Mouse (Mus musculus) heart, adult 2 months (tissue): ENCODE data around the gene Mdga1. TPM values are rescaled to one million over a fixed set of nuclear protein-coding genes. Genes with fewer than 3 reads are reported as not detected.

Experiments used
- DNase-seq, 2 experiments: peaks; one replicate each; pipeline ENCODE4 v3.0.0; 2021
- H3K27ac ChIP-seq: fragments of 200-600 bp; 2 replicates; pipeline ENCODE4 v1.8.1; 2022
- H3K27me3 ChIP-seq: fragments of 200-500 bp; 2 replicates; pipeline ENCODE4 v1.6.1; 2012; ENCODE audit warnings: mild to moderate bottlenecking, low read length, inconsistent platforms, mixed read lengths; ENCODE audit not compliant: control insufficient read depth, insufficient read depth
- H3K36me3 ChIP-seq: fragments of 200-500 bp; 2 replicates; pipeline ENCODE4 v1.6.1; 2012; ENCODE audit warnings: low read length, inconsistent platforms; ENCODE audit not compliant: control insufficient read depth, insufficient read depth
- H3K4me1 ChIP-seq: fragments of 200-500 bp; 2 replicates; pipeline ENCODE4 v1.6.1; 2011; ENCODE audit warnings: low read length; ENCODE audit not compliant: control insufficient read depth, insufficient read depth
- H3K4me3 ChIP-seq: fragments of 200-600 bp; 2 replicates; pipeline ENCODE4 v1.8.1; 2022
- H3K79me2 ChIP-seq: fragments of 200-500 bp; replicated peaks from 2 replicates; pipeline ENCODE4 v1.6.1; 2012; ENCODE audit warnings: mild to moderate bottlenecking, inconsistent platforms, low read length, moderate library complexity, mixed read lengths; ENCODE audit not compliant: control insufficient read depth, insufficient read depth
- H3K9ac ChIP-seq: fragments of 200-500 bp; 2 replicates; pipeline ENCODE4 v1.6.1; 2012; ENCODE audit warnings: low read depth, mild to moderate bottlenecking, control low read depth, inconsistent platforms, low read length, mixed read lengths
- CTCF ChIP-seq: fragments of 200-600 bp; IDR thresholded peaks from 2 replicates; pipeline ENCODE4 v1.8.1; 2022; ENCODE audit warnings: antibody characterized with exemption, mild to moderate bottlenecking, moderate library complexity
- EP300 ChIP-seq: fragments of 200-500 bp; IDR thresholded peaks from 2 replicates; pipeline ENCODE4 v1.6.1; 2011; ENCODE audit warnings: low read depth, low read length, control low read depth; ENCODE audit not compliant: insufficient read depth
- POLR2A ChIP-seq: fragments of 200-500 bp; IDR thresholded peaks from 2 replicates; pipeline ENCODE4 v1.6.1; 2011; ENCODE audit warnings: mild to moderate bottlenecking, low read depth, low read length, control low read depth; ENCODE audit not compliant: insufficient read depth
- WGBS: fragments of 180-500 bp; shearing (Covaris S2); methylation state at CpG from one replicate; pipeline ENCODE4 v1.1.7; 2018; 5-methylcytosine and 5-hydroxymethylcytosine counted together
- intact Hi-C: fragments of 180-260 bp; cut with DNase I; formaldehyde crosslinking; loops from one replicate; pipeline ENCODE4 v1.15.1; 2025
- polyA plus RNA-seq: library from polyadenylated mRNA; depleted of rRNA; stranded (reverse); fragments of >200 nt; gene quantifications from 2 replicates; pipeline ENCODE4 v1.2.3, GENCODE M21; 2012
- total RNA-seq, 2 experiments: library from RNA; stranded (reverse); gene quantifications; 2 replicates each; pipeline ENCODE4 v1.2.3; 2021

Gene Mdga1
- total and polyA plus RNA-seq, 3 experiments, result 13.4 to 26.3 (median 15.4) TPM

GRCm38 (mm10) chr17:29814758-29815157 is 155.1 kb downstream of the Mdga1 start:
- Histone ChIP-seq H3K4me1 (no peaks in the 10 kb centered on the region), H3K36me3 (no peaks in the 10 kb centered on the region), H3K9ac (no peak overlapping the region), H3K4me3 (no peak overlapping the region), H3K27me3 (no peaks in the 10 kb centered on the region), H3K79me2 (no peaks in the 10 kb centered on the region), H3K27ac (no peak overlapping the region)
- TF ChIP-seq POLR2A (no peak), CTCF (no peak), EP300 (no peak)
- intact Hi-C loops, result no loop called here
- 72% methylated on average over 6 of the region's 6 CpGs for WGBS
- DNase-seq, result no peak

- Histone ChIP-seq H3K27me3 (no peaks in the 10 kb centered on the region), H3K36me3 (no peaks in the 10 kb centered on the region), H3K4me3 (no peak overlapping the region), H3K9ac (no peak overlapping the region), H3K27ac (no peak overlapping the region), H3K79me2 (no peaks in the 10 kb centered on the region), H3K4me1 (no peaks in the 10 kb centered on the region)
- no peak for TF ChIP-seq CTCF
- no peak for TF ChIP-seq EP300
- TF ChIP-seq POLR2A, result no peak
- 18% methylated on average over 4 of the region's 4 CpGs for WGBS
- DNase-seq, result no peak
- intact Hi-C loops, result no loop called here
These were observed 156.6 kb downstream of the Mdga1 start for GRCm38 (mm10) chr17:29813328-29813727.

- no peak overlapping the region for H3K4me3 ChIP-seq
- no peak for DNase-seq
- intact Hi-C loops, result no loop called here
- no peak overlapping the region for H3K9ac ChIP-seq
- no peaks in the 10 kb centered on the region for H3K36me3 ChIP-seq
- no peaks in the 10 kb centered on the region for H3K4me1 ChIP-seq
- WGBS, result 61% methylated on average over 3 of the region's 3 CpGs
- TF ChIP-seq CTCF (no peak), EP300 (no peak), POLR2A (no peak)
- H3K79me2 ChIP-seq, result no peaks in the 10 kb centered on the region
- no peak overlapping the region for H3K27ac ChIP-seq
- no peaks in the 10 kb centered on the region for H3K27me3 ChIP-seq
These were observed 166.3 kb downstream of the Mdga1 start for GRCm38 (mm10) chr17:29803545-29803944.

DNA sequence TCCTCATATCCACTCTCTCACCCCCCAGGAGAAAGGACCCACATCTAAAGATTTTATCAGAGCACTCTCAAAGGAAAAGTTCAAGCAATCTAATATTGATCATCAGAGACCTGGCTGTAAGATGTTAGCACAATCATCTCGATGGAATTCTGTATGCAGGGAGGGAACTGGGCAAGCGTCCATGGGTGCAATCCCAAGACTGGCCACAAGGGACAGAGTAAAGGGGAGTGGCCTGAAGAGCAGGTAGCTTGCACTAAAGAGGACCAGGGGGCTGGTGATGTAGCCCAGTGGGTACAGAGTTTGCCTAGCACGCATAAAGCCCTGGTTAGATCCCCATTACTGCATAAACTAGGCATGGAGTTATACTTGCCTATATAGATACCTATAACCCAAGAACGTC is 168.5 kb downstream of the Mdga1 start:
- Histone ChIP-seq H3K79me2 (no peaks in the 10 kb centered on the region), H3K9ac (no peak overlapping the region), H3K4me3 (no peak overlapping the region), H3K27me3 (no peaks in the 10 kb centered on the region), H3K36me3 (no peaks in the 10 kb centered on the region), H3K27ac (no peak overlapping the region), H3K4me1 (no peaks in the 10 kb centered on the region)
- 31% methylated on average over 4 of the region's 4 CpGs for WGBS
- TF ChIP-seq CTCF, result peak; percentile 77
- TF ChIP-seq POLR2A, result no peak
- TF ChIP-seq EP300, result no peak
- intact Hi-C loops, result no loop called here
- peak; percentile 41 to 69 for DNase-seq

DNA sequence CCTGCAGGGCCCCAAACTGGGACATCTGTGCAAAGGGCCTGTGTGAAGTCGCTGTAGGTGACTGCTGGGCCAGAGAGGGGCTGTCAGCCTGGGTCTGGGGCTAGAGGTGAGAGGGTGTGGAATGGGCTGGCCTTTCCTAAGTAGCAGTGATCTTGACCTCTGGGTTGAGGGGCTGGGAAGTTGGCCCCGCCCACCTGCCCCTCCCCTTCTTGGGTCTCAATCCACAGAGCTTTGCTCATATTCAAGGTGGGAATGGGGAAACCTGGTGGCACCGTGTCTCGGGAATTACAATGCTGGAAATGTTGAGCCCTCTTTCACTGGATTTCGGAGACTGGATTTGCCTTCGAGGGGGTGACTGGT is 169.8 kb downstream of the Mdga1 start:
- H3K27me3 ChIP-seq, result no peaks in the 10 kb centered on the region
- no peak for DNase-seq
- TF ChIP-seq CTCF (no peak), POLR2A (no peak), EP300 (no peak)
- H3K4me1 ChIP-seq, result no peaks in the 10 kb centered on the region
- no peaks in the 10 kb centered on the region for H3K79me2 ChIP-seq
- H3K36me3 ChIP-seq, result no peaks in the 10 kb centered on the region
- H3K9ac ChIP-seq, result no peak overlapping the region
- intact Hi-C loops, result no loop called here
- H3K4me3 ChIP-seq, result no peak overlapping the region
- H3K27ac ChIP-seq, result no peak overlapping the region
- 62% methylated on average over 6 of the region's 6 CpGs for WGBS

DNA sequence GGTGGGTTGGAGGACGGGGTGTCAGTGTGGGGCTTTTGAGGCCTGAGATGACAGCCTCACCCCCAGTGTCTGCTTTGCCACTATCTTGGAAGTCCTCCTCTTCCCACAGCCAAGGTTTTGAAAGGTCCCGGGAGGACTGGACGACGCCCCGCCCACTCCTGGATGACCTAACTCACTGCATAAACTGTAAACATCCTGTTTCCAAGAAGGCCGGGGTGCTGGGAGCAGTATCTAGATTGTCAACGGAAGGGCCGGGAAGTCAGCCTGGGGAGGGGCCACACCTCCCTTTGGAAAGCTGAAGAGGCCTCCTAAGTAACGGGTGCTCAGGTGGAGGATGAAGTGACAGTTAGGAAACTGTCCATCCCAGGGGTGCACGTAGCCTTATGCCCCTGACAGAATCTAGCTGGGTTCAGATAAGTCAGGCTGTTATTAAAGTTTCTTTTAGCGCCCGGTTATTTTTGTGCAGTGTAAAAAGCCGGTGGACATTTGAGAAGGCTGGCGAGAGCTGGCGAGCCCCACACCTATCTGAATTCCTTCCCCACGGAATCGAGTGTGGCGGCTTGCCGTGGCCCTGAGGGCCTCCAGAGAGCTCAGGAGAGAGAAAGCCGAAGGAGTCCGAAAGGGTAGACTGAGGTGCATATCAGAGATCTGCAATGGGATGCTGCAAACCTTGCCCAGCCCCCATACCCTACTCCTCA is 170.3 kb downstream of the Mdga1 start:
- 50% methylated on average over 21 of the region's 21 CpGs for WGBS

More for the DNA sequence above, 170.3 kb downstream of the Mdga1 start:
- DNase-seq, result no peak
- no peaks in the 10 kb centered on the region for H3K36me3 ChIP-seq
- no peaks in the 10 kb centered on the region for H3K27me3 ChIP-seq
- no peak for TF ChIP-seq POLR2A
- TF ChIP-seq EP300, result no peak
- TF ChIP-seq CTCF, result no peak
- no peak overlapping the region for H3K4me3 ChIP-seq
- no peak overlapping the region for H3K9ac ChIP-seq
- no peaks in the 10 kb centered on the region for H3K4me1 ChIP-seq
- H3K79me2 ChIP-seq, result no peaks in the 10 kb centered on the region
- H3K27ac ChIP-seq, result no peak overlapping the region
- intact Hi-C loops, result loop anchor here (5.0 kb wide), 1 partner anchor 53 kb away; no protein-coding TSS in a partner anchor
